Mouse (Mus musculus): Measurements from ENCODE around the gene Tril.

Gene Tril

DNA sequence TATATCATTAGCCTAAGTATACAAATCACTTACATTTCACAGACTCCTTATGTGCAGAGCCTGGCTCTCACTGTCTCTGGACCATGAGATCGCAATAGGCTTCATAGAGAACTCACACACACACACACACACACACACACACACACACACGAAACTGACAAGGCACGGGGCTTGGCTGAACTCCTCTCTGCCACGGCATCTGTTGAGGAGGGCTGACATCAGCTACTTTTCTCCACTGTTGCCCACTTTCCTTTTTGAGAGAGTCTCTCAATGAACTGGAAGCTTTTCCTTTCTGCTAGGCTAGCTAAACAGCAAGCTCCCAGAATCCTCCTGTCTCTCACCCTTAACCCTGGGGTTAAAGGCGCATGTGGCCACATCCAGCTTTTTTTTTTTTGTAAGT, 14.6 kb downstream of the Tril start:
- DNase-seq, result no peak

DNA sequence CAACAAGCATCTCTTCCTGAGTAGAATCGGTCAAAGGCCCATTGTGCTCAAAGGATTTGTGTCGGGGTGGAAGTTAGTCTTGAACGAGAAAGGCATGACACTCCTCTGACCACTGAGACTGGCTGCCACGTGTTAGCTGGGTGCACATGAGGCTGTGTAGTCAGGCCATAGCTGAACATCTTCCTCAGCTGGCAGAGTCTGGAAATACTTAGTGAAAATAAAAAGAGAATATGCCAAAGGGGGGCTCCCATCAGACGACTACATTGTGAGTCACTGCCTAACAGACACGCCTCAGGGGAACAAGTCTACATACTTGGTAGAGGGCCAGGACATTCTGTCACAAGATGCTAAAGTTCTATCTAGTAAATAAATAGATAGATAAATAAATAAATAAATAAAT, 16.5 kb downstream of the Tril start:
- DNase-seq, result no peak

GRCm38 (mm10) chr6:53803551-53803950, 17.1 kb downstream of the Tril start:
- DNase-seq, result no peak

GRCm38 (mm10) chr6:53801893-53802286, 18.7 kb downstream of the Tril start:
- no peak for DNase-seq

- no peak for DNase-seq
These were observed 19.2 kb downstream of the Tril start for GRCm38 (mm10) chr6:53801269-53801892.

- DNase-seq, result no peak
These were observed 21.8 kb downstream of the Tril start for GRCm38 (mm10) chr6:53798865-53799264.

GRCm38 (mm10) chr6:53796835-53797234, 23.8 kb downstream of the Tril start:
- no peak for DNase-seq

- DNase-seq, result peak; percentile 14
These were observed 24.8 kb downstream of the Tril start for GRCm38 (mm10) chr6:53795788-53796187.

- DNase-seq, result no peak
These were observed 25.6 kb downstream of the Tril start for GRCm38 (mm10) chr6:53795078-53795477.

- peak; percentile 17 for DNase-seq
These were observed 26.2 kb downstream of the Tril start for GRCm38 (mm10) chr6:53794323-53794971.

DNA sequence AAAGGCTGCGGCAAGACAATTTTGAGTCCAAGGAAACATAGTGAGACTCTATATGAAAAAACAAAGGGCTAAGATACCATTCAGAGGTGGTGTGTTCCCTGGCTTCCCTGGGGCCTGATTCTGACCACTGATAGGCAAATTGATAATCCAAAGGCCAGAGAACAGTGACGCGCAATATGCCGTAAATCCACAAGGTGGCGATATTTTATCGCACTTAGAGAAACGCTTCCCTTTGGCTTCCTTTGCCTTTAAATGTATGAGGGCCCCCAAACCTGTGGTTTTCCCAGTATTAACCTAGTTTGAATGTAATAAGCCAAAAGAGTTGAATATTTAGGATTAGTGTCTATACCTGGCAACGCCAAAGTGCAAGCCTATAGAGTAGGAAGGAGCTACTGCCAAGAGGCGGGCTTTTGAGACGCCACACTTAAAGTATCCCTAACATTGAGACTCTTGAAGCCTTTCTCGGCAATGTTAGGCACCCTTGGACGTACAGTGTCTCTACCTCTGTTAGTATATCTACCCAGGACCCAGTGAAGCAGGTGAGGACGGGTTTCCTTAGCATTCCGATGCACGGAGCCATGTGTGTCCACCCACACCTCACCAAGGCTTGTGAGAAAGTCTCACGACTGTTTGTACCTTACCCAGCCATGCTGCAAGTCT, 37.6 kb downstream of the Tril start:
- DNase-seq, result peak; percentile 31

DNA sequence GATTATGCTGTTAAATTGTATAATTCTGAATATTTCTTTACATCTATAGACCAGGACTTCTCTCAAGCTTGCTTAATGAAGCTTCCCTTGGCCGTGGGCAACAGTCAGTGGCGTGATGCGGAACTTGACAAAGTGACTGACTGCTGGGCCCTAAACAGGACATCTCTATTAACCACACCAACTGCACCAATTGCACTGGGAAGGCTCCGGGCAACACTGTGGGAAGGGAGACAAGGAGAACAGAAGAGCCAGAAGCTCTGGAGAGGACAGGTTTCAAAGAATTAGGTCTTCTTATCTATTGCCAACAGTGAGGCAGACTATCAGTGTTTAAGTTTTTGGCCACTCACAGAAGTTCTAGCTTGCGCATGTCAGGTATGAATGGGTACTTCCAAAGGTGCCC, 38.4 kb downstream of the Tril start:
- DNase-seq, result no peak

GRCm38 (mm10) chr6:53781171-53781570, 39.5 kb downstream of the Tril start:
- peak; percentile 36 for DNase-seq

GRCm38 (mm10) chr6:53780008-53780407, 40.6 kb downstream of the Tril start:
- no peak for DNase-seq

GRCm38 (mm10) chr6:53779526-53779925, 41.1 kb downstream of the Tril start:
- DNase-seq, result no peak

- no peak for DNase-seq
These were observed 42.1 kb downstream of the Tril start for GRCm38 (mm10) chr6:53778424-53778955.

- DNase-seq, result no peak
These were observed 52.4 kb downstream of the Tril start for GRCm38 (mm10) chr6:53768275-53768674.

DNA sequence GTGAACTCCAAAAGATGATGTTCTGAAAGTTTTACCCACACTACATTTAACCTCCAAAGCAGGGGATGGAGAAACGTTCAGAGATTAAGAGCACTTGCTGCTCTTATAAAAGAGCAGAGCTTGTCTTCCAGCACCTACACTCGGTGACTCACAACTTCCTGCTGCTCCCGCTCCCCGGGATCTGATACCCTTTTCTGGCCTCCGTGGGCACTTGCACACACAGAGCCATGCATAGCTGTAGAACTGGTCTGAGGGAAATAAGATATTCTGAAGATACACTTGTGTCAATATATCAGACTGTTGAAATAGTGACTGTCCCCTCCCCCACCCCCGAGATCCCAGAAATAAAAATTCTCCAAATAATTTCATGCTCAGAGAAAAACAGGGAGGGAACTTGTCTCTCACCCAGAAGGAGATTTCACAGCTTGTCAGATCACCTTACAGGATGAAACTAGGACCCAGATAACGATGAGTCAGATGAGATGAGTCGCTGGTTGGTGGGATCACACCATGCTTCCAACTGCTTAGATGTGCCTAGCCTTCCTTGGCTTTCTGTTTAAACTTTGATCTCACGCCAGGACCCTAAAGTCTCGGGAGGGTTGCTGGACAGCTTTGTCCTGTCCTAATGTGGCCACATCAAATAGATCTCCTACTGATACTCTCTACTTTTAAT, 54.3 kb downstream of the Tril start:
- no peak for DNase-seq

- no peak for DNase-seq
These were observed 54.9 kb downstream of the Tril start for GRCm38 (mm10) chr6:53765731-53766130.

All from thymus, postnatal 25 days (tissue).